Mouse (Mus musculus): ENCODE results near the gene Hyal3. TPM values are rescaled to one million over a fixed set of nuclear protein-coding genes. Genes with fewer than 3 reads are reported as not detected.

The Hyal3 gene
- polyA plus RNA-seq, 1 experiment from 2014 or later = 1.3 TPM

DNA sequence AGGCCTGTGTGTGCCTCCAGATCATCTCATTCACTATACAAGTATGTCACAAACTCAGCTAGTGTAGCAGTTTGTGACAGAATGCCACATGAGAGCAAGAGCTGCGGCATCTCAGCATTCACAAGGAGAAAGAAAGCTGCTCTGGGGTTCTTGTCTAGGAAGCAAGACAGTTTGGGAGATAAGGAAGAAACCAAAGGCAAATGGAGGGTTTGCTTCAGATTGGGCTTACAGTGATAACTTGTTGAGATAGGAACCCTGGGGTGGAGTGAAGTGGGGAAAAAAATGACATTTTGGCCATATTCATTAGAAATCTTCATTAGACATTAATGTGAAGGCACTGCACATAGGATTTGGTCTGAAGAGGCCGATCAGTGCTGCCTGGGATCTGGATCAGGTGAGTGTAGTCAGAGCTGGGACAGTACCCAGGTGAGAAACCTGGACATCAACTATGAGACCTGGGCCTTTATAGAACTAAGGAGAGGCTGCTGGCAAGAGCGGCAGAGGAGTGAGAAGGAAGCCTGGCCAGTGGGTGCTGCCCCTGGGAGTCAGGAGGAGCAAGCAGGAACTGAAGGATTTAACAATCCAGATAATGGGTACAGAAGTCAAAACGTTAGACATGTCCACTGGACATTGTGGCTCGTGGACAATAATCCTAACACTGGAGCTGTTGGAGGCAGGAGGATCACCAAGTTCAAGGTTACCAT is 27.8 kb upstream of the Hyal3 start:
- H3K4me2 ChIP-seq (ENCODE audit: low read length) = peak overlapping the region; percentile 75
- TF ChIP-seq CTCF (IDR thresholded peaks at IDR 0.05; ENCODE audit: low read depth) = no peak
- H3K4me1 ChIP-seq (replicated peaks; ENCODE audit: insufficient read depth, low read length) = peaks cover 49% of the 10 kb centered on the region
- H3K9me3 ChIP-seq (replicated peaks; ENCODE audit: low read length) = no peaks in the 10 kb centered on the region
- H3K36me3 ChIP-seq (ENCODE audit: insufficient read depth, low read length) = peaks cover 6% of the 10 kb centered on the region
- no peak for ATAC-seq (replicated peaks; ENCODE audit: low FRiP score, low read depth)
- no peak overlapping the region; the same call in 1 of the 2 replicates for H3K9ac ChIP-seq (ENCODE audit: low read depth, low read length)
- no peaks in the 10 kb centered on the region for H3K27me3 ChIP-seq (ENCODE audit: insufficient read depth, low read length)
- no peak for DNase-seq (ENCODE audit: low spot score)
- WGBS = 65% methylated on average over 5 of the region's 5 CpGs
- H3K4me3 ChIP-seq (replicated peaks; ENCODE audit: low read depth, low read length) = peak overlapping the region; percentile 38; the same call in 1 of the 2 replicates
- peak overlapping the region; percentile 97 for H3K27ac ChIP-seq

DNA sequence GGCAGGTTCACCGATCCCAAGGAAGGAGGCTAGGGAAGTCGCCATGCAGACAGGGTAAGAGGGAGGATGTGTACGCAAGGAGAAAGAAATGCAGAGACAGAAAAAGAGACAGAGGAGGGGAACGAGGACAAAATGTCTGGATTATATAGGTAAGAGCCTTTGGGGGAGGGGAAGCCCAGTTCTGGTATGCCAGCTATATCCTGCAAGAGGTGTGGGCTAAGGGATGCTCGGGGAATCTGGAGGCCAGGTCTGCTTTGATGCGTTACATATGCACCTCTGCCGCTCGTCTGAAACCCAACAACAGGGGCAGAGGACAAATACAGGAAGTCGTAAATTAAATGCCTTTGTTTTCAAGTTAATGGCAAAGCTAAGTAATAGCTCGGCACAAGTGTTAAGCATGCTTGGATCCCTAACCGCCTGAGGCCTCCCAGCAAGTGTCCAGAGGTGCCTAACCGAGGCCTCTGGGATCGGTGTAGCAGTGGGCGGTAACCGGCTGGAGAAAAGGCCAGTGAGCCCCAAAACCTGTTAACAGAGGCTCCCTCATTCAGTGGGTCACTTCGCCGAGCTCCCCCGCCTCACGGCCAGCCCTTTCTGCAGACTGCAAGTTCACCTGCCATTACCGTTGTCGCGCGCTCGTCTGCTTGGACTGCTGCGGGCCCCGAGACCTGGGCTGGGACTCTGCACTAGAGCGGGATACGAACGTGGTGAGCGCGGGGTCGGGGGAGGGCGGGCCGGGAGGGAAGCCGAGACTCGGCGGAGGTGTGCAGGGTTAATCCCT is 26.9 kb upstream of the Hyal3 start:
- no peak for TF ChIP-seq CTCF (IDR thresholded peaks at IDR 0.05; ENCODE audit: low read depth)
- H3K4me2 ChIP-seq (ENCODE audit: low read length) = peak overlapping the region; percentile 75
- peak overlapping the region; percentile 97 for H3K27ac ChIP-seq
- H3K4me1 ChIP-seq (replicated peaks; ENCODE audit: insufficient read depth, low read length) = peaks cover 49% of the 10 kb centered on the region
- H3K9me3 ChIP-seq (replicated peaks; ENCODE audit: low read length) = no peaks in the 10 kb centered on the region
- DNase-seq (ENCODE audit: low spot score) (peak; percentile 88), ATAC-seq (replicated peaks; ENCODE audit: low FRiP score, low read depth) (peak; percentile 45)
- peaks cover 15% of the 10 kb centered on the region for H3K36me3 ChIP-seq (ENCODE audit: insufficient read depth, low read length)
- H3K4me3 ChIP-seq (replicated peaks; ENCODE audit: low read depth, low read length) = peak overlapping the region; percentile 38
- peak overlapping the region; percentile 59 for H3K9ac ChIP-seq (ENCODE audit: low read depth, low read length)
- H3K27me3 ChIP-seq (ENCODE audit: insufficient read depth, low read length) = no peaks in the 10 kb centered on the region
- 2% methylated on average over 37 of the region's 37 CpGs for WGBS

DNA sequence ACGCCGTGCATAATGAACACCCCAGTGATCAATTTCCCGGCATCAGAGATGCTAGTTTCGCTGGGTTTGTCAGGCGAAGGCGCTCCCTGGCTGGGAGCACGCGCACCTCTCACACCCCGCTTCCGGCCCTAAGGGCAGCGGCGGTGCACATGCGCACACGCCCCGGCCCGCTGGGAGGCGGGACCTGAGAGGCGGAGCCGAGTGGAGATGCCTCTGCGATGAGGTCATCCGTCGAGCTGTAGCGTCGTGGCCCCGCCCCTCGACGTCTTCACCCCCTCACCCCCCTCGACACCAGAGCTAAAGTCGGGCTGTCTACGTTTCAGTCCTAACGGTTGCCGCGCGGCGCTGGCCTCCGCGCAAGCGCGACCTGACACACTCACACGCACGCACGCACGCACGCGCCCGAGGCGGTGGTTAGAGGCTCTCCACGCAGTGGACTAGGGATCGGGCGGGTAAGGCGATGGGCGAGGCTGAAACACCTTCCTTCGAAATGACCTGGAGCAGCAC is 26.2 kb upstream of the Hyal3 start:
- under 1% methylated on average over 53 of the region's 53 CpGs for WGBS
- no peaks in the 10 kb centered on the region for H3K9me3 ChIP-seq (replicated peaks; ENCODE audit: low read length)
- peak overlapping the region; percentile 70 for H3K4me3 ChIP-seq (replicated peaks; ENCODE audit: low read depth, low read length)
- H3K9ac ChIP-seq (ENCODE audit: low read depth, low read length) = peak overlapping the region; percentile 79
- TF ChIP-seq CTCF (IDR thresholded peaks at IDR 0.05; ENCODE audit: low read depth) = peak; percentile 39; the same call in 1 of the 2 replicates
- peak; percentile 87 for ATAC-seq (replicated peaks; ENCODE audit: low FRiP score, low read depth)
- DNase-seq (ENCODE audit: low spot score) = peak; percentile 98
- peak overlapping the region; percentile 97 for H3K27ac ChIP-seq
- H3K4me2 ChIP-seq (ENCODE audit: low read length) = peak overlapping the region; percentile 83
- peaks cover 49% of the 10 kb centered on the region for H3K4me1 ChIP-seq (replicated peaks; ENCODE audit: insufficient read depth, low read length)
- H3K27me3 ChIP-seq (ENCODE audit: insufficient read depth, low read length) = no peaks in the 10 kb centered on the region
- H3K36me3 ChIP-seq (ENCODE audit: insufficient read depth, low read length) = peaks cover 21% of the 10 kb centered on the region

DNA sequence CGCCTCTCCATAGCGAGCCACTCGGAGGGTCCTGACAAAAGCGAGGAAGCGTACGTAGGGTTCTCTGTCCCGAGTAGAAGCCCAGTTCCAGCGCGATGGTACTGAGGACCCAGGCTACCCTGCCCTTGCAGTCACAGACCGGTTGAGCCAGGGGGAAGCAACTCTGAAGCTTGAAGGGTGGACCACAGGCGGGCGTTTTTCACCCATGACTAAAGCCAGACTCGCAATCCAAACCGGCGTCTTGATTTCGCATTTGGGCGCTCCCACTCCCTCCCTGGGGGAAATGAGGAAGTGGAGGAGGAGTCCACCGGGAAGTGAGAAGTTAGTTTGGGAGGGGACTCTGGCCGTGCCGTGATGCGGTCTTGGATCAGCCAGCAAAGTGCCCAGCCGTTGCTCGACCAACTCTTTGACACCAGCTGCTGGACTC is 25.6 kb upstream of the Hyal3 start:
- DNase-seq (ENCODE audit: low spot score) (peak; percentile 94), ATAC-seq (replicated peaks; ENCODE audit: low FRiP score, low read depth) (peak; percentile 13)
- Histone ChIP-seq H3K4me1 (replicated peaks; ENCODE audit: insufficient read depth, low read length) (peaks cover 49% of the 10 kb centered on the region), H3K4me3 (replicated peaks; ENCODE audit: low read depth, low read length) (peak overlapping the region; percentile 70), H3K27me3 (ENCODE audit: insufficient read depth, low read length) (no peaks in the 10 kb centered on the region), H3K27ac (peak overlapping the region; percentile 97), H3K9ac (ENCODE audit: low read depth, low read length) (peak overlapping the region; percentile 79), H3K36me3 (ENCODE audit: insufficient read depth, low read length) (peaks cover 27% of the 10 kb centered on the region), H3K9me3 (replicated peaks; ENCODE audit: low read length) (no peaks in the 10 kb centered on the region), H3K4me2 (ENCODE audit: low read length) (peak overlapping the region; percentile 83)
- 2% methylated on average over 23 of the region's 23 CpGs for WGBS
- TF ChIP-seq CTCF (IDR thresholded peaks at IDR 0.05; ENCODE audit: low read depth) = no peak

DNA sequence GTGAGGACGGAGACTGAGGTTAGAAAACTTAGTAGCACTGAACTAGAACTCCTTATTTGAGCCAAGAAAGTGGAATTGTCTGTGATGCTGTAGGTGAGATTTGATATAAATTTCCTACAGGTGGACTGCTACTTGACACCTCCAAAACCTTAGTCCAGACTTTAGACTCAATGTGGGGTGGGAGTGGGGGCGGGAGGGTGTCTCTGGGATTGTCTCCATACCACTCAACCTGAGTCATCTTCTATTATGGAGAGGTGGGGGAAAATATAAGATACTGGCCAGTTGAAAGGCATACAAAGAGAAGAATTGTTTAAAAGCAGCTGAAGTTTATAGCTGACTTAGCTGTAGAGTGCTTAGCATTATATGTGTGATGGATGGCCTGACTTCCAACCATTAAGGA is 24.9 kb upstream of the Hyal3 start:
- no peak for ATAC-seq (replicated peaks; ENCODE audit: low FRiP score, low read depth)

DNA sequence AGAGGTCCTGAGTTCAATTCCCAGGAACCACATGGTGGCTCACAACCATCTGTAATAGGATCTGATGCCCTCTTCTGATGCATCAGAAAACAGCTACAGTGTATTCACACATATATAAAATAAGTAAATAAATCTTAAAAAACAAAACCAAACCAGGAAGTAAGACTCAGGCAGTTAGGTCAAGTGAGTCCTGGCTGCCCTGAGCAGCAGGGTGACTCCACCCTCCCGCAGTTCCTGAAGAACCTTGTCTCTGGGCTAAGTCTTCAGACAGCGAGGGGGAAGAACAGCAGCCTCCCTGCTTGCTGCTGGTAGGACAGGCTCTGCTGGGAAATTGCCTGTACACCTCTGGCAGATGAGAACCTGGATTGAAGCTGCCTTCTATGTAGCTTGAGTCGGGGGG is 24.3 kb upstream of the Hyal3 start:
- TF ChIP-seq CTCF (IDR thresholded peaks at IDR 0.05; ENCODE audit: low read depth) = no peak
- peaks cover 41% of the 10 kb centered on the region for H3K4me1 ChIP-seq (replicated peaks; ENCODE audit: insufficient read depth, low read length)
- 56% methylated on average over 3 of the region's 3 CpGs for WGBS
- peaks cover 40% of the 10 kb centered on the region for H3K36me3 ChIP-seq (ENCODE audit: insufficient read depth, low read length)
- ATAC-seq (replicated peaks; ENCODE audit: low FRiP score, low read depth) (no peak), DNase-seq (ENCODE audit: low spot score) (no peak)
- peak overlapping the region; percentile 79; the same call in 1 of the 2 replicates for H3K9ac ChIP-seq (ENCODE audit: low read depth, low read length)
- H3K27me3 ChIP-seq (ENCODE audit: insufficient read depth, low read length) = no peaks in the 10 kb centered on the region
- H3K4me2 ChIP-seq (ENCODE audit: low read length) = peak overlapping the region; percentile 83
- no peaks in the 10 kb centered on the region for H3K9me3 ChIP-seq (replicated peaks; ENCODE audit: low read length)
- peak overlapping the region; percentile 70; the same call in 1 of the 2 replicates for H3K4me3 ChIP-seq (replicated peaks; ENCODE audit: low read depth, low read length)
- no peak overlapping the region for H3K27ac ChIP-seq

More for the DNA sequence above, 24.9 kb upstream of the Hyal3 start:
- peak overlapping the region; percentile 70 for H3K4me3 ChIP-seq (replicated peaks; ENCODE audit: low read depth, low read length)
- H3K27me3 ChIP-seq (ENCODE audit: insufficient read depth, low read length) = no peaks in the 10 kb centered on the region
- H3K9ac ChIP-seq (ENCODE audit: low read depth, low read length) = peak overlapping the region; percentile 79; the same call in 1 of the 2 replicates
- peak overlapping the region; percentile 83 for H3K4me2 ChIP-seq (ENCODE audit: low read length)
- no peak for DNase-seq (ENCODE audit: low spot score)
- H3K36me3 ChIP-seq (ENCODE audit: insufficient read depth, low read length) = peaks cover 34% of the 10 kb centered on the region
- no peak for TF ChIP-seq CTCF (IDR thresholded peaks at IDR 0.05; ENCODE audit: low read depth)
- 23% methylated on average over 2 of the region's 2 CpGs for WGBS
- H3K27ac ChIP-seq = peak overlapping the region; percentile 97
- no peaks in the 10 kb centered on the region for H3K9me3 ChIP-seq (replicated peaks; ENCODE audit: low read length)
- H3K4me1 ChIP-seq (replicated peaks; ENCODE audit: insufficient read depth, low read length) = peaks cover 48% of the 10 kb centered on the region

Data from kidney, postnatal 0 days (tissue).